In the genomic region with DNA sequence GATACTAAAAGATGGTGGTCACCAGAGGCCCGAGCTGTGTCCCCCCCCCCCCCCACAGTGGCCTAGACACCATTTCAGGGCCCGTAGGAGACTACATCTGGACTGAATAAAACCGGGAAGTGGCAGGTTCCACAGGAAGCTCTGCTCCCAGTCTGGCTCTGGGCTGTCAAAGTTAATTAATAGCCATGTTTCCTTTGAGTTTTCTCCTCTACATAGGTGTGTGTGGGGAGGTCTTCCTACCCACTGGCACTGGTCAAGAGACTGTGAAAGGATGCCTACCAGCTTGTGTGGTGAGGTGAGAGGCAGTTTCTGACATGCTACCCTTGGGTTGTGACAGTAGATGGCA, we compare ENCODE assay signal across 12 mouse cellular contexts. TPM values are rescaled to one million over a fixed set of nuclear protein-coding genes. Genes with fewer than 3 reads are reported as not detected.
A peak's percentile ranks its signal among the peaks of the same experiment; 100 is the strongest.
DNase-seq lines count a peak whose midpoint lies in the region; ATAC-seq and TF ChIP-seq lines count a peak whose summit lies in the region.
"Had no signal": no experiment of that assay in that cellular context is flagged by ENCODE, and none has a peak within 500 bp of the region (broad histone marks: within the 10 kb centered on the region; RNA-seq: fewer than 3 reads in every experiment).

No protein-coding gene starts in this region.

- no peak overlapping the region for H3K27ac ChIP-seq in layer of hippocampus, adult 2 months
- H3K27ac ChIP-seq in embryonic facial prominence, embryonic 12.5 days, result no peak overlapping the region
- peak overlapping the region; percentile 79 for H3K27ac ChIP-seq in intestine, postnatal 0 days (ENCODE audit: low read depth, low read length)
- H3K27ac ChIP-seq in liver, embryonic 15.5 days (replicated peaks), result peak overlapping the region; percentile 57
- H3K27ac ChIP-seq in left cerebral cortex, adult 2 months, result no peak overlapping the region
- H3K27ac ChIP-seq: heart, embryonic 15.5 days had no signal

- H3K9me3 ChIP-seq in embryonic facial prominence, embryonic 12.5 days, result no peaks in the 10 kb centered on the region
- no peaks in the 10 kb centered on the region for H3K9me3 ChIP-seq in intestine, postnatal 0 days (ENCODE audit: control insufficient read depth)
- H3K9me3 ChIP-seq in liver, embryonic 15.5 days (replicated peaks), result no peaks in the 10 kb centered on the region
- H3K9me3 ChIP-seq: heart, embryonic 15.5 days had no signal

- 0 out of 2 replicates have a peak, but pooled peaks have one; percentile 3 for TF ChIP-seq CTCF in layer of hippocampus, adult 2 months (conservative IDR thresholded peaks at IDR 0.05)
- TF ChIP-seq CTCF in intestine, postnatal 0 days (IDR thresholded peaks at IDR 0.05; ENCODE audit: low read depth), result no peak
- TF ChIP-seq CTCF in left cerebral cortex, adult 2 months (IDR thresholded peaks at IDR 0.05), result no peak

- peak; percentile 49; the same call in 1 of the 2 replicates for ATAC-seq in embryonic facial prominence, embryonic 12.5 days (ENCODE audit: insufficient number of reproducible peaks, insufficient read depth, low FRiP score, low TSS enrichment)
- peak; percentile 45; the same call in 1 of the 2 replicates for ATAC-seq in intestine, postnatal 0 days
- no peak for ATAC-seq in liver, embryonic 15.5 days (ENCODE audit: insufficient read depth)

- no peaks in the 10 kb centered on the region for H3K27me3 ChIP-seq in embryonic facial prominence, embryonic 12.5 days
- H3K27me3 ChIP-seq in intestine, postnatal 0 days (replicated peaks; ENCODE audit: control insufficient read depth, insufficient read depth, low read length), result no peaks in the 10 kb centered on the region
- H3K27me3 ChIP-seq in liver, embryonic 15.5 days, result no peaks in the 10 kb centered on the region
- H3K27me3 ChIP-seq: heart, embryonic 15.5 days had no signal

- intact Hi-C loops in left cerebral cortex, adult 2 months (cut with DNase I), result no loop called here

- no peak for DNase-seq in layer of hippocampus, adult 2 months (ENCODE audit: low spot score in 2 of 2)
- DNase-seq in layer of hippocampus, adult 9-10 months (ENCODE audit: low spot score), result no peak
- DNase-seq in left cerebral cortex, adult 2 months (ENCODE audit: extremely low spot score in 1 of 2, low spot score in 2 of 2), result no peak
- no peak for DNase-seq in cerebellum, adult 11 months
- no peak for DNase-seq in yolk sac, embryonic 10.5 days (ENCODE audit: low spot score)
- DNase-seq: adrenal gland, postnatal 36 days; cerebellum, adult 11-12 months; gastrocnemius, postnatal 10 days had no signal

- H3K4me3 ChIP-seq in layer of hippocampus, adult 2 months, result no peak overlapping the region
- H3K4me3 ChIP-seq in embryonic facial prominence, embryonic 12.5 days, result no peak overlapping the region
- no peak overlapping the region for H3K4me3 ChIP-seq in intestine, postnatal 0 days (ENCODE audit: low read depth, low read length)
- H3K4me3 ChIP-seq in liver, embryonic 15.5 days (replicated peaks), result no peak overlapping the region
- no peak overlapping the region for H3K4me3 ChIP-seq in left cerebral cortex, adult 2 months
- H3K4me3 ChIP-seq: heart, embryonic 15.5 days had no signal

- no peak overlapping the region for H3K9ac ChIP-seq in embryonic facial prominence, embryonic 12.5 days
- H3K9ac ChIP-seq in intestine, postnatal 0 days (ENCODE audit: low read depth, low read length), result no peak overlapping the region
- H3K9ac ChIP-seq in liver, embryonic 15.5 days, result no peak overlapping the region
- H3K9ac ChIP-seq: heart, embryonic 15.5 days had no signal

- peaks cover 28% of the 10 kb centered on the region for H3K4me1 ChIP-seq in embryonic facial prominence, embryonic 12.5 days
- H3K4me1 ChIP-seq in intestine, postnatal 0 days (replicated peaks; ENCODE audit: control insufficient read depth, insufficient read depth, low read length), result 0 out of 2 replicates have a peak, but pooled peaks cover 17% of the 10 kb centered on the region
- H3K4me1 ChIP-seq in liver, embryonic 15.5 days (replicated peaks), result peaks cover 49% of the 10 kb centered on the region

- H3K36me3 ChIP-seq in embryonic facial prominence, embryonic 12.5 days, result no peaks in the 10 kb centered on the region
- H3K36me3 ChIP-seq in intestine, postnatal 0 days (ENCODE audit: control insufficient read depth, insufficient read depth), result no peaks in the 10 kb centered on the region
- H3K36me3 ChIP-seq in liver, embryonic 15.5 days (replicated peaks), result no peaks in the 10 kb centered on the region
- H3K36me3 ChIP-seq: heart, embryonic 15.5 days had no signal

- WGBS in embryonic facial prominence, embryonic 12.5 days, result 18% methylated on average over 3 of the region's 3 CpGs
- 6% methylated on average over 3 of the region's 3 CpGs for WGBS in intestine, postnatal 0 days
- 22% methylated on average over 3 of the region's 3 CpGs for WGBS in liver, embryonic 15.5 days (ENCODE audit: insufficient replicate concordance)

- 0 out of 2 replicates have a peak overlapping the region, but pooled peaks have one; percentile 1 for H3K4me2 ChIP-seq in embryonic facial prominence, embryonic 12.5 days (replicated peaks)
- peak overlapping the region; percentile 48 for H3K4me2 ChIP-seq in intestine, postnatal 0 days (replicated peaks; ENCODE audit: low read depth)
- H3K4me2 ChIP-seq in liver, embryonic 15.5 days, result no peak overlapping the region
- H3K4me2 ChIP-seq: heart, embryonic 15.5 days had no signal

RNA-seq across cellular contexts. Expression of a gene that starts 20.1 kb away (rescaled TPM):
- total RNA-seq in layer of hippocampus, adult 2 months (2021), result 10 to 100 TPM; 54.3 to 64.6 TPM
- polyA plus RNA-seq in embryonic facial prominence, embryonic 12.5 days (2016; fragmentation: Nextera tagmentation; extraction: Ambion mirVana), result 35.7 and 39.5 TPM in 2 replicates
- polyA plus RNA-seq in intestine, postnatal 0 days (2015; fragmentation: Nextera tagmentation; extraction: Ambion mirVana), result 32.3 and 35.4 TPM in 2 replicates
- polyA plus RNA-seq in liver, embryonic 15.5 days (2015; fragmentation: Nextera tagmentation; extraction: Ambion mirVana), result 20.3 and 22.2 TPM in 2 replicates
- 10 to 100 TPM; 78.5 to 93.8 TPM for total RNA-seq in left cerebral cortex, adult 2 months (2021)

Comparison
In these comparisons a context has a peak if more than half of its experiments do, and no peak if none do; other contexts are left out.
1. H3K27ac ChIP-seq: peak in intestine, postnatal 0 days (single experiment) and liver, embryonic 15.5 days (single experiment); none in layer of hippocampus, adult 2 months (single experiment), embryonic facial prominence, embryonic 12.5 days (single experiment) and left cerebral cortex, adult 2 months (single experiment).